Mouse (Mus musculus): Measurements from ENCODE around the gene Mepce.
A peak's percentile ranks its signal among the peaks of the same experiment; 100 is the strongest.
"Not testable (repeated sequence)": the region's sequence is repeated elsewhere in the genome, so short reads cannot be mapped to it uniquely, and the experiment has no call there.

The Mepce gene

DNA sequence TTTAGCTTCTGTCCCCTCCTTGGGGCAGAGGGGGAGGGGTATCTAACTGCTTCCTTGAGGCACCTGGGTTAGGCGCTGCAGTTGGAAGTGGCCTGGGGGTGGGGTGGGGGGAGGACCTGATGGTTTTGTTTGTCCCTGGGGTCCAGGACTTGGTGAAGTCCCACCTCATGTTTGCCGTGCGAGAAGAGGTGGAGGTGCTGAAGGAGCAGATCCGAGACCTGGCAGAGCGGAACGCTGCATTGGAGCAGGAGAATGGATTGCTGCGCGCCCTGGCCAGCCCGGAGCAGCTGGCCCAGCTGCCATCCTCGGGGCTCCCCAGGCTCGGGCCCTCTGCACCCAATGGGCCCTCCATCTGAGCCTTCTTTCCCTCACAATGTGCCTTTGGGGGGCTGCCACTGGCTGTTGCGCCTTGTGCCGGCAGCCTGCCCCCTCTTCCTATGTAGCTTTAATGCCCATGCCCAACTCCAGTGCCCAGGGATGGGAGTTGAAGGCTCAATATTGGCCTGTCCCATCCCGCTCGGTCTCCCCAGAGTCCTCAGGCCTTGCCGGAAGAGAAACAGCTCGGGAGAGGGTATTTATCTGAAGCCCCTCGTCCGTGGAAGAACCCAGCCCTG is 28.4 kb downstream of the Mepce start:
- no peak for DNase-seq (ENCODE audit: low read depth)

DNA sequence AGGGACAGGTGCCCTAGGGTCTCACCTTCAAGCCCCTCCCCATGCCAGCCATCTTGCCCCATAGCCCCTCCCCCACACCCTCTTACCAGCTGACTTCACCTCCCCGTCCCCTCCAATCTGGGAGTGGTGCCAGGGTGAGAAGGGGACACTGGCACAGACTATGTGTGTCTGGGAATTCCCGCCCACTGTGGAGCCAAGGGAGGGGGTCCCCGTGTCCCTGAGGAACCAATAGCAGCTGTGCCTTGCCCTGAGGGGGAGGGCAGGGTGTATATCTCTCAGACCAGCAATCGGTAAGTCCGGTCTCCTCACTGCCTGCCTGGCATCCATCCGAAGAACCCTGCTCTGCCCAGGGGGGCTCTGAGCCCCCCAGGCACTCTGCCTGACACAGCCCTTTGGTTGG is 29.6 kb downstream of the Mepce start:
- DNase-seq (ENCODE audit: low read depth): no peak

- DNase-seq (ENCODE audit: low read depth): peak; percentile 93
Observed at GRCm38 (mm10) chr5:137756882-137757661, 30.4 kb downstream of the Mepce start.

GRCm38 (mm10) chr5:137756106-137756505 is 31.3 kb downstream of the Mepce start:
- no peak for DNase-seq (ENCODE audit: low read depth)

GRCm38 (mm10) chr5:137755425-137755824 is 32.0 kb downstream of the Mepce start:
- no peak for DNase-seq (ENCODE audit: low read depth)

DNA sequence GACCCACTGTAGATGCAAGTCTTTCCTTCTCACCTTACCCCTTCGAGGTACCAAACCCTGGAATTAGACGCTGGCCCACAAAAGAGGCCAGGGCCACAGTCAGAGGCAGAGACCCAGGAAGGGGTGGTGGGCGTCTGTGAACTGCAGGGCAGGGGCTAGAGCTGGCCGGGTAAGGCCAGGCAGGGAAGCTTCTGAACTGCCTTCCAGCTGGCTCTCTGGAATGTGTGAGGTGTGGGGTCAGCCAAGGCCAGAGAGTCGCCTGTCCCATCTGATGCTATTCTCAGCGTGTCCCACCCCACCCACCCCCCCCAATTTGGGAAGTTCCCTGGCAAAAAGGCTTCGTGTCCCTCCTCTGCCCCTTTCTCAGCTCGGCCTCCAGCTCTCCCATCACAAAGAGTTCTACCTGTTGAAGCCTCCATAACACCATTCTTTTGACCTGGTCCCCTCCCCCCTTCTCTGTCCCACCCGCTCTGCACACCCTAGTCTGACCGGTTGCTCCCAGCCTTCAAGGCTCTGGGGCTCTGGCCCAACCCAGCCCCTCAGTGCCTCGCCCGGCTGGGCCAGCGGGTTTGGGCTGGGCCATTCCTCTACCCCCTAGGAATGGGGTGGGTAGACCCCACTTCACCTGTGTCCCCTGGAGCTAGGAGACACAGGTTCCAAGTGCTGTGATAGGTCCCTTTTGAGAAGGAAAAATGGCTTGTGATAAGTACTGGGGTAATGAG is 34.2 kb downstream of the Mepce start:
- DNase-seq (ENCODE audit: low read depth): no peak

- DNase-seq (ENCODE audit: low read depth): no peak
Observed at GRCm38 (mm10) chr5:137751988-137752387, 35.5 kb downstream of the Mepce start.

DNA sequence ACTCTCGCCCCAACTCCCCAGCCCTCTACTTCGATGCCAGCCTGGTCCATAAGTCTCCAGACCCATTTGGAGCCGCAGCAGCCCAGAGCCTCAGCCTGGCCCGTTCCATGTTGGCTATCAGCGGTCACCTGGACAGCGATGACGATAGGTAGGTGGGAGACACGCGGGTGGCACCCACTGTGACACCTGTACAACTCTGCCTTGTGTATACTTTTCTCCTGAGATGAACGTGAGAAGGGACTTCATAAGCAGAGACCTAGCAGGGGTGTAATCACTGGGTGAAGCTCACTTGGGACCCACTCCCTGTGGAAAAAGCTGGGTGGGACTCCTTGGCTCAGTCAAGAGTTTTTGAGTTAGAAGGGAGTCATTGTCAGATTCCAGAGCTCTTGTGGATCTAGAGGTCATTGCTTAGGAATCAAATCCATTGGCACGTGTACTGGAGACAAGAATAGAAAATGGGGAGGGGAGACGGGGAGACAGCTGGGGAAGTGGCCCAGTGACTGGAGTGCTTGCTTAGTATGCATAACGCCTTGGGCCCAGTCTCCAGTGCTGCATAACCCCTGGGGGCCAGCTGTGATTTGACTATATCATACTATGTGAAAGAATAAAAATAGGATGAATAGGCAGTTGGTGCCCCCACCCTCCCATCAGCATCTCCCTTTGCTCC is 36.1 kb downstream of the Mepce start:
- DNase-seq (ENCODE audit: low read depth): no peak

DNA sequence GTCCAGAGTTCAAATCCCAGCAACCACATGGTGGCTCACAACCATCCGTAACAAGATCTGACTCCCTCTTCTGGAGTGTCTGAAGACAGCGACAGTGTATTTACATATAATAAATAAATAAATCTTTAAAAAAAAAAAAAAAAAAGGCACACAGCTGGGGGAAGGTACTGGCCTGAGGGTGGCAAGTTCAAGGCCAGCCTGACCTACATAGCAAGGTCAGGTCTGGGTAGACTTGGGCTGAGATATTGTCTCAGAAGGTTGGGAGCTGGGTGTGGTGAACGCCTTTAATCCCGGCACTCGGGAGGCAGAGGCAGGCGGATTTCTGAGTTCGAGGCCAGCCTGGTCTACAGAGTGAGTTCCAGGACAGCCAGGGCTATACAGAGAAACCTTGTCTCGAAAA is 37.2 kb downstream of the Mepce start:
- not testable (repeated sequence) for DNase-seq (ENCODE audit: low read depth)

DNA sequence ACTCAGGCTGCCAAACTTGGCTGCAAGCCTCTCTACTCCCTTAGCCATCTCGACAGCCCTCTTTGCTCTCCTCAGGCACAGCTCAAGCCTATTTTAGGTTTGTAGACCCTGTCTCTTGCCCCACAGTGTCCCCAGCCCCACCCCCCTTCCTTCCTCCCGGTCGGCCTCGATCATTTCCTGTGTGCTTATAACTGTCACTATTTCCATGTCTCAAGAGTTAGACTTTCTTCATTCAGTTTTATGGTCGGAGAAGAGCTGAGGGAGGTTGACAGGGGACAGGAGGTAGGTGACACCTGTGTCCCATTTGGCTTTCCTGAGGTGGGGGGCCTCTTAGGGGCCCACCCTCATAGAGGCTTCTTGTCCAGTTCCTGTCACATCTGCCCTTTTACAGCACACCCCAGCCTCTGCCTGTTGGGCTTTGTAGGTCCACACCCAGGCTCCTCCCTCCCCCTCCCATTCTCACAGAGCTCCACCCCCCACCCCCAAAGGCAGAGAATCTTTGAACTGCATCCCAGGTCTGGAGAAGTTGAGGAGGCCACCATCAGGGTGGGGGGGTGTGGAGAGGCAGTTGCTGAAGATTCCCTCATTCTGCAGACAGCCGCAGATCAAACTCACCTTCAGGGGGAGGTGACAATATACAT is 38.1 kb downstream of the Mepce start:
- peak; percentile 63 for DNase-seq (ENCODE audit: low read depth)

DNA sequence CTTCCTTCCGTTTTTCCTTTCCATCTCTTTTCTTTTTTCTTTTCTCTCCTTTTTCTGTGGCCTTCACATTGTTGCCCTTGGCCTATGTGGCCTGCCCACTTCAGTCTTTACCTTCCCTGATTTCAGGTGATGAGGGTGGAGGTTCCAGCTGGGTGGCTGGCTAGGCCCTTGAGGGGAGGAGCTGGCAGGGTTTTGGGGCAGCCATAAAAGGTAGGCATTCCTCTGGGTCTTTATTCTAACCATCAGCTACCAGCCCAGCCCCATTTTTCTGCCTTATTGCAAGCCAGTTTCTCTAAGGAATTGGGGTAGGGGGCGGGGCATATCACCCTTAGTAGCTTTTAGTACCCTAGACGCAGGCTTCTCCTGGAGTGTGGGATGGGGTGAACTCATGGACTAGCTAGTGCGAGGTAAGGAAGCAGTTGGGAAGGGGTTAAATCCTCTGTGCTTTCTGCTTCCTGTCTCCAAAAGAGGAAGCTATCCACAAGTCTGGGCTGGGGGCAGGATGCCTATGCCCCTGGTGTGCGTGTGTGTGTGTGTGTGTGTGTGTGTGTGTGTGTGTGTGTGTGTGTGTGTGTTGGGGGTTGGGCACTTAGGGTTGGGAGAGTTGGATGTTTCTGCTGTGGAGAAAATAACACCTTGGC is 39.2 kb downstream of the Mepce start:
- peak; percentile 66 for DNase-seq (ENCODE audit: low read depth)

DNA sequence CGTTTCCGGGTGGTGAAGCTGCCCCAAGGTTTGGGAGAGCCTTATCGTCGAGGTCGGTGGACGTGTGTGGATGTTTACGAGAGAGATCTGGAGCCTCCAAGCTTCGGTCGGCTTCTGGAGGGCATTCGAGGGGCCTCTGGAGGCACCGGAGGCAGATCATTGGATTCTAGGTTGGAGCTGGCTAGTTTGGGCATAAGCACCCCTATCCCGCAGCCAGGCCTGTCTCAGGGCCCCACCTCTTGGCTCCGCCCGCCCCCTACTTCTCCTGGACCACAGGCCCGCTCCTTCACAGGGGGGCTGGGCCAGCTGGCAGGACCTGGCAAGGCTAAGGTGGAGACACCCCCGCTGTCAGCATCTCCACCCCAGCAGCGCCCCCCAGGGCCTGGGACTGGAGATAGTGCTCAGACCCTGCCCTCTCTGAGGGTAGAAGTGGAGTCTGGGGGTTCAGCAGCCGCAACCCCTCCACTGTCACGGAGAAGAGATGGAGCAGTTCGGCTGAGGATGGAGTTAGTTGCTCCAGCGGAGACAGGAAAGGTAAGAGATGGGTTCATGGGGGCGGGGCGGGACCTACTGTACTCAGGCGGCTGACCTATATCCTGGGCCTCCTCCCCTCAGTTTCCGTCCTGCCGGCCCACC is 40.0 kb downstream of the Mepce start:
- peak; percentile 66 for DNase-seq (ENCODE audit: low read depth)

- DNase-seq (ENCODE audit: low read depth): no peak
Observed at GRCm38 (mm10) chr5:137746851-137747325, 40.6 kb downstream of the Mepce start.

GRCm38 (mm10) chr5:137746282-137746850 is 41.1 kb downstream of the Mepce start:
- peak; percentile 66 for DNase-seq (ENCODE audit: low read depth)

- DNase-seq (ENCODE audit: low read depth): peak; percentile 94
Observed at GRCm38 (mm10) chr5:137745214-137746171, 42.0 kb downstream of the Mepce start, which contains the start of gene Tsc22d4. TSS of gene Tsc22d4 (plus strand) at chr5:137745730.

DNA sequence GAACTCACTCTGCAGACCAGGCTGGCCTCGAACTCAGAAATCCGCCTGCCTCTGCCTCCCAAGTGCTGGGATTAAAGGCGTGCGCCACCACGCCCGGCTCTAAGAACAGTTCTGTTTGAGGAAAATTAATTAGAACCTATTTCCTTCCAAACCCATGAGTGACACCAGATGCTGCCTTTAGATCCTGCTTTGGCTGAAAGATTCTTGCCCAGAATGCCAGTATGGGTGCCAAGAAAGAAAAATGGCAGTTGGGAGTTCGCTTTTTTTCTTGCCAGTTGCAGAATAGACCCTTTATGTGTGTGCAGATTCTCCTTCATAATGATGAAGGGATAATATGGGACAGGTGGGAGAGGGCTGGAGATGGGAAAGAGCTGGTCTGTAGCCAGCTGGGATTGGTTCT is 43.3 kb downstream of the Mepce start:
- DNase-seq (ENCODE audit: low read depth): no peak

DNA sequence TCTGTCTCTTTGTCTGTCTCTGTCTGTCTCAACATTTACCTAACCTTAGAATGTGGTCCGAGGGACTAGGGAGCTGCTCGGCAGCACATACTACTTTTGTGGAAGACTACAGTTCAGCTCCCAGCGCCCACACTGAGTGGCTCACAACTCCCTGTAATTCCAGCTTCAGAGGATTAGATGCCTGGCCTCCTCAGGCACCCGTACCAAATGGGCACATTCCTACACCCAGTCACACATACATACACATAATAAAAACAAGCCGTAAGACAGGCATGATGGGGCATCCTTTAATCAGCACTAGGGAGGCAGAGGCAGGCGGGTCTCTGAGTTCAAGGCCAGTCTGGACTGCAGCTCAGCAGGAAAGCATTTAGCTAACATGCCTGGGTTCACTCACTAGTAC is 44.6 kb downstream of the Mepce start:
- no peak for DNase-seq (ENCODE audit: low read depth)

- no peak for DNase-seq (ENCODE audit: low read depth)
Observed at GRCm38 (mm10) chr5:137742048-137742447, 45.4 kb downstream of the Mepce start.

Measured in naive thymus-derived CD4-positive, alpha-beta T cell, adult 2 months (primary cell).